Mouse (Mus musculus) forebrain, postnatal 0 days (tissue): ENCODE measurements around the gene Cxcl16. TPM values are rescaled to one million over a fixed set of nuclear protein-coding genes. Genes with fewer than 3 reads are reported as not detected.
"Not testable (repeated sequence)": the region's sequence is repeated elsewhere in the genome, so short reads cannot be mapped to it uniquely, and the experiment has no call there.

Experiments used
- ATAC-seq: fragments of 200-750 bp; cut with Nextera tagmentation; 2 replicates; pipeline ENCODE4 v1.8.0; 2017; ENCODE audit warnings: mild to moderate bottlenecking, moderate library complexity
- DNase-seq: peaks from one replicate; pipeline ENCODE4 v3.0.0-alpha.2; 2015
- H3K27ac ChIP-seq: fragments of 300-500 bp; sonication (generic); 2 replicates; pipeline ENCODE4 v1.5.1; 2014; ENCODE audit warnings: low read depth, mild to moderate bottlenecking, antibody characterized with exemption, low read length, moderate library complexity, mixed read lengths
- H3K27me3 ChIP-seq: fragments of 300-500 bp; sonication (generic); 2 replicates; pipeline ENCODE4 v1.6.1; 2014; ENCODE audit warnings: mild to moderate bottlenecking, low read length, mixed read lengths; ENCODE audit not compliant: insufficient read depth
- H3K36me3 ChIP-seq: fragments of 300-500 bp; sonication (generic); 2 replicates; pipeline ENCODE4 v1.6.1; 2014; ENCODE audit warnings: mild to moderate bottlenecking, moderate library complexity; ENCODE audit not compliant: insufficient read depth
- H3K4me1 ChIP-seq: fragments of 300-500 bp; sonication (generic); 2 replicates; pipeline ENCODE4 v1.6.1; 2014; ENCODE audit warnings: antibody characterized with exemption; ENCODE audit not compliant: insufficient read depth
- H3K4me2 ChIP-seq: fragments of 300-500 bp; sonication (generic); 2 replicates; pipeline ENCODE4 v1.6.1; 2014; ENCODE audit warnings: low read depth, mild to moderate bottlenecking, moderate library complexity
- H3K4me3 ChIP-seq: fragments of 300-500 bp; sonication (generic); 2 replicates; pipeline ENCODE4 v1.5.1; 2014; ENCODE audit warnings: low read depth, low read length, mixed read lengths
- H3K9ac ChIP-seq: fragments of 300-500 bp; sonication (generic); 2 replicates; pipeline ENCODE4 v1.6.1; 2014; ENCODE audit warnings: mild to moderate bottlenecking
- H3K9me3 ChIP-seq: fragments of 300-500 bp; sonication (generic); 2 replicates; pipeline ENCODE4 v1.6.1; 2016; ENCODE audit warnings: low read length
- CTCF ChIP-seq: sonication (generic); IDR thresholded peaks from 2 replicates; pipeline ENCODE4 v1.5.1; 2016; ENCODE audit warnings: antibody characterized with exemption, control low read depth, low read depth
- WGBS: fragments of 180-500 bp; shearing (Covaris S2); extraction: QIAGEN DNeasy Blood & Tissue Kit; methylation state at CpG from one replicate; pipeline ENCODE4 v1.1.7; 2014; 5-methylcytosine and 5-hydroxymethylcytosine counted together
- polyA plus RNA-seq: library from polyadenylated mRNA; unstranded; fragments of >200 nt; fragmentation: Nextera tagmentation; extraction: Ambion mirVana; gene quantifications from 2 replicates; pipeline ENCODE4 v1.2.1, GENCODE M21; 2015
- total RNA-seq: library from RNA; depleted of rRNA; stranded (reverse); fragments of >200 nt; gene quantifications from 2 replicates; pipeline ENCODE4 v1.2.3, GENCODE M21; 2014

Cxcl16 gene
- total and polyA plus RNA-seq, 2 experiments from 2014 or later, result 2.3 to 2.4 TPM

- no peak for DNase-seq
- H3K4me2 ChIP-seq, result no peak overlapping the region
- no peaks in the 10 kb centered on the region for H3K36me3 ChIP-seq
- H3K27me3 ChIP-seq, result no peaks in the 10 kb centered on the region
- TF ChIP-seq CTCF, result no peak
- H3K4me3 ChIP-seq, result no peak overlapping the region
- no peaks in the 10 kb centered on the region for H3K9me3 ChIP-seq
- H3K27ac ChIP-seq, result no peak overlapping the region
- H3K4me1 ChIP-seq, result no peaks in the 10 kb centered on the region
- WGBS, result 87% methylated on average over 6 of the region's 6 CpGs
- no peak overlapping the region for H3K9ac ChIP-seq
- no peak for ATAC-seq
These were observed 29.9 kb upstream of the Cxcl16 start for GRCm38 (mm10) chr11:70489684-70490083.

GRCm38 (mm10) chr11:70489138-70489537, 29.4 kb upstream of the Cxcl16 start:
- H3K27ac ChIP-seq, result no peak overlapping the region
- no peak for TF ChIP-seq CTCF

DNA sequence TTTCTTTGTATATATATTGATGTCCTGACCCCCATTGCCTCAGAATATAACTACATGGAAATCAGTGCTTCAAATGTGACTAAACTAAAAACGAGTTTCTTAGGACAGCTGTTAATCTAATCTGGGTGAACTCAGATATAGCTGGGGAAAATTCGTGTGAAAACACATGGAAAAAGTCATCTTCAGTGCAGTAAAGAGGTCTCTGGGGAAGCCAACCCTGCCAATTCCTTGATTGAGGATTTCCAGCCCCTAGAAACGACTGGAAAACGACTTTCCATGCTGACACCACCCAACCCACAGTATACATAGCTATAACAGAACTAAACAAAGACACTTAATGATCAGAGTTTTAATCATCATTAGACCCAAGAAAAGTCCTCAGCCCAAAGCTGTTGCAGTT, 28.0 kb upstream of the Cxcl16 start:
- Histone ChIP-seq H3K9me3 (no peaks in the 10 kb centered on the region), H3K4me2 (no peak overlapping the region), H3K36me3 (no peaks in the 10 kb centered on the region), H3K4me3 (no peak overlapping the region), H3K4me1 (no peaks in the 10 kb centered on the region), H3K9ac (no peak overlapping the region), H3K27ac (no peak overlapping the region), H3K27me3 (no peaks in the 10 kb centered on the region)
- WGBS, result 42% methylated on average over 4 of the region's 4 CpGs
- DNase-seq (no peak), ATAC-seq (no peak)
- TF ChIP-seq CTCF, result no peak

More at GRCm38 (mm10) chr11:70489138-70489537, 29.4 kb upstream of the Cxcl16 start:
- DNase-seq (no peak), ATAC-seq (no peak)
- WGBS, result 92% methylated on average over 3 of the region's 3 CpGs
- H3K36me3 ChIP-seq, result no peaks in the 10 kb centered on the region
- H3K9me3 ChIP-seq, result no peaks in the 10 kb centered on the region
- no peak overlapping the region for H3K4me3 ChIP-seq
- no peaks in the 10 kb centered on the region for H3K27me3 ChIP-seq
- H3K4me1 ChIP-seq, result no peaks in the 10 kb centered on the region
- H3K9ac ChIP-seq, result no peak overlapping the region
- H3K4me2 ChIP-seq, result no peak overlapping the region

DNA sequence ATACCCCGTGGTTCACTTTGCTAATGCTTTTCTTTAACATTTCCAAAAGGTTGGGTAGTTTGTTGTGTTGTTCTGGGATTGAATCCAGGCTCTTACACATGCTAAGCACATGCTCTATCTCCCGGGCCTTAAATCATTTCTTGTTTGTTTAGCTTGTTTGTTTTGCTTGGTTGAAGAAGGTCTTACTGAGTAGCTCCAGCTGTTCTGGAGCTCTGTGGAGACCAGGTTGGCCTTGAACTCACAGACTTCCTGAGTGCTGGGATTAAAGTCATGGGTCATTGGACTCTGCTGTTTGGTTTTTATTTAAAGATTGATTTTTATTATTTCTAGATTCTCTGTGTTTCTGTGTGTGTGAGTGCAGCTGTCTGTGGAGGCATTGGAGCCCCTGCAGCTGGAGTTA, 25.7 kb upstream of the Cxcl16 start:
- no peaks in the 10 kb centered on the region for H3K36me3 ChIP-seq
- ATAC-seq (no peak), DNase-seq (no peak)
- H3K4me2 ChIP-seq, result no peak overlapping the region
- H3K27ac ChIP-seq, result no peak overlapping the region
- H3K9me3 ChIP-seq, result no peaks in the 10 kb centered on the region
- no peak overlapping the region for H3K4me3 ChIP-seq
- 50% methylated on average over 2 of the region's 2 CpGs for WGBS
- no peaks in the 10 kb centered on the region for H3K27me3 ChIP-seq
- TF ChIP-seq CTCF, result no peak
- no peaks in the 10 kb centered on the region for H3K4me1 ChIP-seq
- no peak overlapping the region for H3K9ac ChIP-seq

- Histone ChIP-seq H3K4me1 (no peaks in the 10 kb centered on the region), H3K4me2 (no peak overlapping the region), H3K27ac (no peak overlapping the region), H3K36me3 (no peaks in the 10 kb centered on the region), H3K9me3 (no peaks in the 10 kb centered on the region), H3K9ac (no peak overlapping the region), H3K4me3 (no peak overlapping the region), H3K27me3 (no peaks in the 10 kb centered on the region)
- ATAC-seq (no peak), DNase-seq (no peak)
- 78% methylated on average over 12 of the region's 12 CpGs for whole genome bisulfite sequencing
- TF ChIP-seq CTCF, result no peak
These were observed 15.2 kb upstream of the Cxcl16 start for GRCm38 (mm10) chr11:70474872-70475534.

DNA sequence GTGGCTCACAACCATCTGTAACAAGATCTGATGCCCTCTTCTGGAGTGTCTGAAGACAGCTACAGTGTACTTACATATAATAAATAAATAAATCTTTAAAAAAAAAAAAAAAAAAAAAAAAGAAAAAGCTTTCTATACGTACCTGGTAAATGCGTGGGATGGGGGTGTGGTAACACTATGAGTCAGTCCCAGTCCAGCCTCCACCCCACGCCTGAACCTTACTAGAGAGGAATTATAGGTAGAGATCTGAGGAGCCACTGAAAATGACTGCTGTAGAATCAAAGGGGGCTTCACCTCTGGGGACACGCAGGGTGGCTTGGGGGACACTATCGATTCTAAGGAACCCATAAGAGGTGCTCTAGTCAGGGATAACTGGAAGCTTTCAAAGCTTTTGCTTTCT, 13.5 kb upstream of the Cxcl16 start:
- not testable (repeated sequence) for H3K27me3 ChIP-seq, H3K4me2 ChIP-seq, ATAC-seq, H3K4me3 ChIP-seq, H3K9ac ChIP-seq, H3K9me3 ChIP-seq, H3K4me1 ChIP-seq, DNase-seq, H3K36me3 ChIP-seq, H3K27ac ChIP-seq
- 92% methylated on average over 5 of the region's 5 CpGs for WGBS

DNA sequence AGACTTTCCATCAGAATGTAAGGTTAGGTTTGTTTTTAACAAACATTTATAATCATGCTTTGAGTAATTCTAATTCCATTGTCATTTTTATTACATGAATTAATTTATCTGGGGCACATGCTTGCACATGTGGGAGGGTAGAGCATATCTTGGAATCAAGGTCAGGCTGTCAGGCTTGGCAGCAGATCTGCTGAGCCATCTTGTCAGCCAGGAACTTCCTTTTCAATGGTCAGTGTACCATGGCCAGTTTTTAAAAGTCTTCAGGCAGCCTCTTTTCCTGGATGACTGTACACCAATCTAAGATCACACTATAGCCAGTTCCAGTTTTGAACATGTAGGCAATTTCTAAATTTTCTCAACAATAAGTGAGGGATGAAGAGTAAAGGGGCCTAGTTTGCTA, 12.9 kb upstream of the Cxcl16 start:
- Histone ChIP-seq H3K4me1 (no peaks in the 10 kb centered on the region), H3K4me2 (no peak overlapping the region), H3K36me3 (no peaks in the 10 kb centered on the region), H3K27ac (no peak overlapping the region), H3K27me3 (no peaks in the 10 kb centered on the region), H3K4me3 (no peak overlapping the region), H3K9me3 (no peaks in the 10 kb centered on the region), H3K9ac (no peak overlapping the region)
- no peak for ATAC-seq
- DNase-seq, result no peak
- no peak for TF ChIP-seq CTCF
